Mouse (Mus musculus): ENCODE results near the gene Fcho1. TPM values are rescaled to one million over a fixed set of nuclear protein-coding genes. Genes with fewer than 3 reads are reported as not detected.
"Not testable (repeated sequence)": the region's sequence is repeated elsewhere in the genome, so short reads cannot be mapped to it uniquely, and the experiment has no call there.

The Fcho1 gene
- polyA plus RNA-seq, 1 experiment from 2014 or later = 7.4 TPM

- H3K9me3 ChIP-seq (ENCODE audit: control insufficient read depth, low read depth, low read length) = no peaks in the 10 kb centered on the region
- H3K27me3 ChIP-seq (ENCODE audit: control insufficient read depth, insufficient read depth, low read length) = no peaks in the 10 kb centered on the region
- no peak overlapping the region for H3K9ac ChIP-seq (replicated peaks; ENCODE audit: low read depth, low read length)
- H3K27ac ChIP-seq (ENCODE audit: low read length) = no peak overlapping the region
- H3K36me3 ChIP-seq (ENCODE audit: control insufficient read depth, insufficient read depth, low read length) = no peaks in the 10 kb centered on the region
- peak overlapping the region; percentile 32 for H3K4me2 ChIP-seq (replicated peaks; ENCODE audit: low read depth, low read length)
- peak; percentile 66 for ATAC-seq (ENCODE audit: insufficient number of reproducible peaks, insufficient read depth, low FRiP score, low read depth)
- no peak overlapping the region for H3K4me3 ChIP-seq (ENCODE audit: low read depth, low read length)
- 21% methylated on average over 25 of the region's 25 CpGs for WGBS
- H3K4me1 ChIP-seq (ENCODE audit: control insufficient read depth, insufficient read depth, low read length) = no peaks in the 10 kb centered on the region
Measured at GRCm38 (mm10) chr8:71709800-71710446, 15.6 kb downstream of the Fcho1 start.

- 41% methylated on average over 25 of the region's 25 CpGs for WGBS
- no peak overlapping the region for H3K9ac ChIP-seq (replicated peaks; ENCODE audit: low read depth, low read length)
- H3K27ac ChIP-seq (ENCODE audit: low read length) = no peak overlapping the region
- H3K4me3 ChIP-seq (ENCODE audit: low read depth, low read length) = no peak overlapping the region
- ATAC-seq (ENCODE audit: insufficient number of reproducible peaks, insufficient read depth, low FRiP score, low read depth) = no peak; the same call in 1 of the 2 replicates
- no peaks in the 10 kb centered on the region for H3K9me3 ChIP-seq (ENCODE audit: control insufficient read depth, low read depth, low read length)
- H3K4me1 ChIP-seq (ENCODE audit: control insufficient read depth, insufficient read depth, low read length) = no peaks in the 10 kb centered on the region
- H3K36me3 ChIP-seq (ENCODE audit: control insufficient read depth, insufficient read depth, low read length) = no peaks in the 10 kb centered on the region
- H3K4me2 ChIP-seq (replicated peaks; ENCODE audit: low read depth, low read length) = peak overlapping the region; percentile 32; the same call in 1 of the 2 replicates
- no peaks in the 10 kb centered on the region for H3K27me3 ChIP-seq (ENCODE audit: control insufficient read depth, insufficient read depth, low read length)
Measured at GRCm38 (mm10) chr8:71709134-71709799, 16.2 kb downstream of the Fcho1 start.

DNA sequence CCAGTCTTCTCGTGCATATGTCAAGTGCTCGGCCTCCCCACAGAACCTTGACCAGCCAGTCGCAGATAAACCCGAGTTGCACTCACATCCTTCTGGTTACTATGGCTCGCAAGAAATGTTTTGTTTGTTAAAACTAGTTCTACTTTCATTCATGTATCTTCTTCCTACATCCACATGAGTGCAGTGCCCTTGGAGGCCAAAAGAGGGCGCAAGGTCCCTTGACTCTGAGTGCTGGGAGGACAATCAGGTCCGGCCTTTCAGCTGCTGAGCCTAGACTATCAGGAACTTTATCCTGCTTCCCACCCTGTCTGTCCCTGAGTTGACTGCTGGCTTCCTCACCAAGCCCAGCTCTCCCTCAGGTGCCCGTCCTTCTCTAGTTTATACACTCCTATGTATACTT, 17.6 kb downstream of the Fcho1 start:
- 43% methylated on average over 8 of the region's 8 CpGs for WGBS
- H3K27me3 ChIP-seq (ENCODE audit: control insufficient read depth, insufficient read depth, low read length) = no peaks in the 10 kb centered on the region
- no peak overlapping the region for H3K27ac ChIP-seq (ENCODE audit: low read length)
- no peak for ATAC-seq (ENCODE audit: insufficient number of reproducible peaks, insufficient read depth, low FRiP score, low read depth)
- no peaks in the 10 kb centered on the region for H3K36me3 ChIP-seq (ENCODE audit: control insufficient read depth, insufficient read depth, low read length)
- no peak overlapping the region for H3K4me2 ChIP-seq (replicated peaks; ENCODE audit: low read depth, low read length)
- no peak overlapping the region for H3K4me3 ChIP-seq (ENCODE audit: low read depth, low read length)
- no peak overlapping the region for H3K9ac ChIP-seq (replicated peaks; ENCODE audit: low read depth, low read length)
- no peaks in the 10 kb centered on the region for H3K9me3 ChIP-seq (ENCODE audit: control insufficient read depth, low read depth, low read length)
- no peaks in the 10 kb centered on the region for H3K4me1 ChIP-seq (ENCODE audit: control insufficient read depth, insufficient read depth, low read length)

GRCm38 (mm10) chr8:71703400-71703799, 22.1 kb downstream of the Fcho1 start:
- H3K9ac ChIP-seq (replicated peaks; ENCODE audit: low read depth, low read length); H3K9me3 ChIP-seq (ENCODE audit: control insufficient read depth, low read depth, low read length); H3K4me2 ChIP-seq (replicated peaks; ENCODE audit: low read depth, low read length); ATAC-seq (ENCODE audit: insufficient number of reproducible peaks, insufficient read depth, low FRiP score, low read depth); H3K4me1 ChIP-seq (ENCODE audit: control insufficient read depth, insufficient read depth, low read length); H3K4me3 ChIP-seq (ENCODE audit: low read depth, low read length); H3K36me3 ChIP-seq (ENCODE audit: control insufficient read depth, insufficient read depth, low read length); H3K27ac ChIP-seq (ENCODE audit: low read length): not testable (repeated sequence)
- H3K27me3 ChIP-seq (ENCODE audit: control insufficient read depth, insufficient read depth, low read length) = peaks cover 13% of the 10 kb centered on the region

DNA sequence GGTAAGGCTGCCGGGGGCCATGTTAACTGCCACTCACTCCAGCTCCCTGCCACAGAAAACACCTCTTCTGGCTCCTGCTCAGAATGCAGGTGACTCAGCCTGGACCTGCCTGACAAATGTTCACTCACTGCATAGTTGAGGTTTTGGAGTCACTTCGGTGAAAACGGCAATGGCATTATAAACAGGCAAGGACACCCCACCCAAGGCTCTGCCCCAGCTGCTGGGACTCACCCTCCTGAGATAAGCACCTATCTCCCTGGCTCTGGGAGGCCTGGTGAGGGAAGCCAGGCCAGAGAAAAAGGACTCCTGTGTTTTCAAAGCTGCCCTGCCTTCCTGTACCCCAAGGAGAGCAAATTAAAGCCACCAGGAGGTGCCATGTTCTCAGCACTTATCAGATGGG, 22.6 kb downstream of the Fcho1 start:
- H3K9ac ChIP-seq (replicated peaks; ENCODE audit: low read depth, low read length) = no peak overlapping the region
- H3K9me3 ChIP-seq (ENCODE audit: control insufficient read depth, low read depth, low read length) = no peaks in the 10 kb centered on the region
- no peak overlapping the region for H3K4me2 ChIP-seq (replicated peaks; ENCODE audit: low read depth, low read length)
- ATAC-seq (ENCODE audit: insufficient number of reproducible peaks, insufficient read depth, low FRiP score, low read depth) = peak; percentile 48; the same call in 1 of the 2 replicates
- H3K27me3 ChIP-seq (ENCODE audit: control insufficient read depth, insufficient read depth, low read length) = peaks cover 13% of the 10 kb centered on the region
- H3K36me3 ChIP-seq (ENCODE audit: control insufficient read depth, insufficient read depth, low read length) = no peaks in the 10 kb centered on the region
- peaks cover 5% of the 10 kb centered on the region; the same call in 1 of the 2 replicates for H3K4me1 ChIP-seq (ENCODE audit: control insufficient read depth, insufficient read depth, low read length)
- no peak overlapping the region for H3K27ac ChIP-seq (ENCODE audit: low read length)
- H3K4me3 ChIP-seq (ENCODE audit: low read depth, low read length) = no peak overlapping the region
- 61% methylated on average over 3 of the region's 3 CpGs for WGBS

GRCm38 (mm10) chr8:71702087-71702432, 23.5 kb downstream of the Fcho1 start:
- Histone ChIP-seq H3K4me3 (ENCODE audit: low read depth, low read length) (no peak overlapping the region), H3K27ac (ENCODE audit: low read length) (peak overlapping the region; percentile 15; the same call in 1 of the 2 replicates), H3K36me3 (ENCODE audit: control insufficient read depth, insufficient read depth, low read length) (no peaks in the 10 kb centered on the region), H3K27me3 (ENCODE audit: control insufficient read depth, insufficient read depth, low read length) (peaks cover 13% of the 10 kb centered on the region), H3K4me1 (ENCODE audit: control insufficient read depth, insufficient read depth, low read length) (peaks cover 5% of the 10 kb centered on the region; the same call in 1 of the 2 replicates), H3K9me3 (ENCODE audit: control insufficient read depth, low read depth, low read length) (no peaks in the 10 kb centered on the region), H3K4me2 (replicated peaks; ENCODE audit: low read depth, low read length) (no peak overlapping the region), H3K9ac (replicated peaks; ENCODE audit: low read depth, low read length) (no peak overlapping the region)
- ATAC-seq (ENCODE audit: insufficient number of reproducible peaks, insufficient read depth, low FRiP score, low read depth) = no peak
- 30% methylated on average over 4 of the region's 4 CpGs for WGBS

DNA sequence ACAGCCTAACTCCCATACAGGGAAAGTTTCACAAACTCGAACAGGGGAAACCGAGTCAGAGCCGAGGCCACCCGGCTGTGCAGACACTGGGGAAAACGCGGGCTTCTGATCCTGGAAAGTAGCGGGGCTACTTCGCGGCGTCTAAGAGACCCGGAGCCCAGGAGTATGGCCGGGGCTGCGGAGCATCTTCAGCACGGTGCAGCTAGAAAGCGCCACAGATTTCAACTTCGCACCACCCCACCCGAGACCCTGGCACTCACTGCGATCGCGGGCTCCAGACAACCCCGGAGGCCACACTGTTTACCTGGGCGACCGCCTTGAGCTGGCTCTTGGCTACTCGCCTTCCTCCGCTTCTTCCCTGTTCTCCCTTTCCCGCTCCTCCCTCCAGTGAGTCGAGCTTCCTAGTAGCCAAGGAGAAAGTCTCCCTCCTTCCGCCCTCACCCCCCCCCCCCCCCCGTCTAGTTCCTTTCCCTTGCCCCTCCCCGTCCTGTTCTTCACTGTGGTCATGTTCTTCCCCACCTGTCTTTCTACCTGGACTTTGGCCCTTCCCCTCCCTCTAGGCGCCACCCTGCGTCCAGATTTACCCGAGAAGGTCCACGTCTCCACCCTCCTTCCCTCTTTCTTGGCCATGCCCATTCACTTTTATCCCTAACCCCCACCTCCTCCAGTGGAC, 24.0 kb downstream of the Fcho1 start, which contains the start of gene B3gnt3:
Gene B3gnt3, minus strand, starts transcription at position 376 of the 673 bp plus-strand sequence.
- H3K9me3 ChIP-seq (ENCODE audit: control insufficient read depth, low read depth, low read length) = no peaks in the 10 kb centered on the region
- no peak; the same call in 1 of the 2 replicates for ATAC-seq (ENCODE audit: insufficient number of reproducible peaks, insufficient read depth, low FRiP score, low read depth)
- peak within 1 kb of the TSS; percentile 15; the same call in 1 of the 2 replicates for H3K27ac ChIP-seq (ENCODE audit: low read length)
- H3K36me3 ChIP-seq (ENCODE audit: control insufficient read depth, insufficient read depth, low read length) = no peaks in the 10 kb centered on the region
- peak within 1 kb of the TSS; percentile 40 for H3K4me2 ChIP-seq (replicated peaks; ENCODE audit: low read depth, low read length)
- H3K27me3 ChIP-seq (ENCODE audit: control insufficient read depth, insufficient read depth, low read length) = peaks cover 13% of the 10 kb centered on the region
- peaks cover 5% of the 10 kb centered on the region; the same call in 1 of the 2 replicates for H3K4me1 ChIP-seq (ENCODE audit: control insufficient read depth, insufficient read depth, low read length)
- no peak within 1 kb of the TSS; the same call in 1 of the 2 replicates for H3K9ac ChIP-seq (replicated peaks; ENCODE audit: low read depth, low read length)
- H3K4me3 ChIP-seq (ENCODE audit: low read depth, low read length) = peak within 1 kb of the TSS; percentile 24
- WGBS = 16% methylated on average over 32 of the region's 34 CpGs

DNA sequence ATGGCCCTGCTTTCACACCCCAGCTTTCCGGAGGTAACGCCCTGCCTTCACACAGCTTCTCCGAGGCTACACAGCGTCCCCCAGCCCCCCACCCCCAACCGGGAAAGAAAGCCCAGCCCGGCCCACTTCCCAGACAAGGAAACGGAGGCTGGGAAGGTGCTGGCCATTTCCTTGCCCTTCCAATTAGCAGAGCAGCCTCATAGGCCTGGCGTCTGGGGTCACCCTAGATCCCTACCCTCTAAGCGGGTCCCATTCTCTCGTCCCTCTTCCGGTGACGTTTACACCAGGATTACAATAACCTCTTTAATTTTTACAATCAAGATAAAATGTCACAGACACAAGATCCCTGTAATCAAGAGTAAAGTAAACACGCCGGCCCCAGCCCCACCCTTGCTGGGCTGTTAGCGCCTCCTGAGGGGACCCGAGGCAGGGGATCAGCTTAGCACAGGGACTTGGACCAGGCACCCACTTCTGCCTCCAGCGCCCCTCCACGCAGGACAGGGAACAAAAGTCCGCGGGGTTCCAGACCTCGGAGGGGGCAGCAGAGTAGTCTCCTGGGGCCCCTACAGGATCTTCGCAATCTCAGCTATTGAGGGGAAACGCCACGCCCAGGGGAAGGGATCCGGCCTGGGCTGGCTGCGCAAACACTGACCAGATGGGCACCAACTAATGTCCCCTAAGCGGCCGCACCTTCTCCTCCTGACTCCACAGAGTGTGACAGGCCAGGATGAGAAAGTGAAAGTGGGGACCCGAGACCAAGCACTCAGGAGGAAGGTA, 24.8 kb downstream of the Fcho1 start:
- Histone ChIP-seq H3K9me3 (ENCODE audit: control insufficient read depth, low read depth, low read length) (no peaks in the 10 kb centered on the region), H3K27ac (ENCODE audit: low read length) (no peak overlapping the region), H3K4me2 (replicated peaks; ENCODE audit: low read depth, low read length) (peak overlapping the region; percentile 40), H3K27me3 (ENCODE audit: control insufficient read depth, insufficient read depth, low read length) (peaks cover 13% of the 10 kb centered on the region), H3K36me3 (ENCODE audit: control insufficient read depth, insufficient read depth, low read length) (no peaks in the 10 kb centered on the region), H3K9ac (replicated peaks; ENCODE audit: low read depth, low read length) (no peak overlapping the region), H3K4me3 (ENCODE audit: low read depth, low read length) (peak overlapping the region; percentile 24), H3K4me1 (ENCODE audit: control insufficient read depth, insufficient read depth, low read length) (peaks cover 5% of the 10 kb centered on the region; the same call in 1 of the 2 replicates)
- 0 out of 2 replicates have a peak, but pooled peaks have one; percentile 53 for ATAC-seq (ENCODE audit: insufficient number of reproducible peaks, insufficient read depth, low FRiP score, low read depth)
- 7% methylated on average over 29 of the region's 29 CpGs for WGBS
